Mouse (Mus musculus): ENCODE measurements around the gene Aldh3b3.

DNA sequence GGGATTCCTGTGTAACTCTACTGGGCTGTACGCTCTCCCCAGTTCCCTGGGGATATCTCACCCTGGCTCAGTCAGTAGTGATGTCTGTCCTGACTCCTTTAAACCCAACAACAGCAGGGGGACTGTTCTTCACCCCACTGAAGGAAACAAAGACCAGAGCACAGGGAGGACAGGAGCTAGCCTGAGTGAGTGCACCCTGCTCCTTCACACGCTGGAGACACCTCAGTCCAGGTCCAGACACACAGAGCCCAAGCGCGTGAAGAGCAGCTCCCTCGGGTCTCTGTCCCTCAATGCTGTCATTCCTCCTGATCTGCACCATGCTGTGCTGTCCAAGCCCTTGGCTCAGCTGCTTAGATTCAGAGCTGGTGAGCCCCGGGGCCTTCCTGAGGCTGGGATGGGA lies 31.8 kb upstream of the Aldh3b3 start:
- no peak for TF ChIP-seq CTCF (IDR thresholded peaks at IDR 0.05)
- no peak for TF ChIP-seq EP300 (IDR thresholded peaks at IDR 0.05)
